Mouse (Mus musculus): ENCODE data around the gene Kremen1.
A peak's percentile ranks its signal among the peaks of the same experiment; 100 is the strongest.

Kremen1 gene

DNA sequence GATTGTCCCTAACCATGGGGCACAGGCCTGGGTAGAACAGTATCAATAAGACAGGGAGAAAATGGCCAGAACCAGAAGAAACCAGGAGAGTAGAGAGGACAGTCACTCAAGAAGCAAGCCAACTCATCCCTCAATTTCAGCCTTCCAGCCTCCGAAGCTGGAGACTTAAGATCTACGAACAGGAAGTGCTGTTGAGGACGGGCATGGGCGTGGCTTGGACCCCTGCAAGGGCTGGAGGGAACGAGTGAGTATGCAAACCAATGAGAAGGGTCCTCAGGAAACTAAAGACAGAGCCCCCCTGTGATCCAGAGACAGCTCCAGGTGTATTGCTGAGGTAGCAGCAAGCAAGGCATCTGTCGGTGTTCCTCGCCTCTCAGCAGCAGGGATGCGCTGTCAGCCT is 97.0 kb downstream of the Kremen1 start:
- DNase-seq = no peak

- DNase-seq = no peak
Measured at GRCm38 (mm10) chr11:5163421-5163820, 97.9 kb downstream of the Kremen1 start.

GRCm38 (mm10) chr11:5160722-5161485 is 100.5 kb downstream of the Kremen1 start:
- no peak for DNase-seq

- no peak for DNase-seq
Measured at GRCm38 (mm10) chr11:5158056-5158455, 103.3 kb downstream of the Kremen1 start.

- DNase-seq = peak; percentile 49
Measured at GRCm38 (mm10) chr11:5154961-5155805, 106.2 kb downstream of the Kremen1 start.

- DNase-seq = no peak
Measured at GRCm38 (mm10) chr11:5151680-5152337, 109.5 kb downstream of the Kremen1 start, which contains the start of gene Emid1. Gene Emid1, minus strand, starts transcription at chr11:5152257.

DNA sequence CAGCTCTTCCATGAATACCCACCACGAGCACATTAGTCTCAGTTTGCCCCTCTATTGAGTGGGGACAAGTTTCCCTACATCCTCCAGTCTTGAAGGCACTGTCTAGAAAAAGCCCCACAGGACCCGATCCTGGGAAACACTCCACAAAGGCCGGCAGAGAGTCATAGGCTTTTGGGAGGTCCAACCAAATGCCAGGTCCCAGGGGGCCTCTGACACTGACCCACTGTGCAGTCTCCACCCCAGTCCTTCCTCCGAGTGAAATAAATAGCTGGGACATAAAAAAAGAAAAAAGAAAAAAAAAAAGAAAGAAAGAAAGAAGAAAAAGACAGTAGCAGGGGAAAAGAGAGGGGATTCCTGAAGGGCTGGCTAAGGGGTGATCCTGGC is 110.1 kb downstream of the Kremen1 start:
- no peak for DNase-seq

DNA sequence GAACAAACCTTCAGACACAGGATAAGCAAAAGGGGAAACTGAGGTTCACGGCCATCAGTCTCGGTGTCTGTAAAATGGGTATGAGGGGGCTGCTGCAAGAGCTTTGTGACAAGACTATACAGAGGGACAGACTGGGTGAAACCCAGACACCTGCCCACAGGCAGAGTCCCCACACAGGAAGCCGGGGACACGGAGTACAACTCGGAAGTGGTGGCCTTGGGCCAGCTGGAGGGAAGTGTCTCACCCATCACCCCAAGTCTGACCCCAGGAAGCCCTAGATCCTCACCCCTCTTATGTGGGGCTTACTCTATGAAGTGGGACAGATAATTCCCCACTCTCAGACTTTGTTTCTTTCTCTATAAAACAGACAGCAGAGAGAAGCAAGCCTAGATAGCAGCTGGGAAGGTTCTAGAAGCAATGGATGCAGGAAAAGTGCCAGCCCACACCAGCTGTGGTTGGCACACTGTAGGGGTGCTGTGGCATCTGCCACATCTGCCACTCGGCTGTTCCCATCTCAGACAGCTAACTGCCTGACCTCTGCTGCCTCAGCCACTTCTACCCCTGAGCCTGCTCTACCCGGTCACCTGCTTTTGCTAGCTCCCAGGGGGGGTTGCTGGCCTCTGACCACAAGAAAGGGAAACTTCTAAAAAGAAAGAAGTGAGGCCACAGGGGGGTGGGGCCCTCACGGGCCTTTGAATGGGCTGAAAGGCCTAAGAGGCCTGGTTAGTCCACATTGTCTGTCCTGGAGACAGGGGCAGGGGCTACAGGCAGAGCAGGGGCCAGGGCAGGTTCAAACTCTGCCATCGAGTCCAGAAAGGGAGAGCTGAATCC is 110.7 kb downstream of the Kremen1 start:
- DNase-seq = no peak

- DNase-seq = no peak
Measured at GRCm38 (mm10) chr11:5149955-5150354, 111.4 kb downstream of the Kremen1 start.

- DNase-seq = no peak
Measured at GRCm38 (mm10) chr11:5149249-5149648, 112.1 kb downstream of the Kremen1 start.

GRCm38 (mm10) chr11:5145600-5145999 is 115.8 kb downstream of the Kremen1 start:
- DNase-seq = no peak

DNA sequence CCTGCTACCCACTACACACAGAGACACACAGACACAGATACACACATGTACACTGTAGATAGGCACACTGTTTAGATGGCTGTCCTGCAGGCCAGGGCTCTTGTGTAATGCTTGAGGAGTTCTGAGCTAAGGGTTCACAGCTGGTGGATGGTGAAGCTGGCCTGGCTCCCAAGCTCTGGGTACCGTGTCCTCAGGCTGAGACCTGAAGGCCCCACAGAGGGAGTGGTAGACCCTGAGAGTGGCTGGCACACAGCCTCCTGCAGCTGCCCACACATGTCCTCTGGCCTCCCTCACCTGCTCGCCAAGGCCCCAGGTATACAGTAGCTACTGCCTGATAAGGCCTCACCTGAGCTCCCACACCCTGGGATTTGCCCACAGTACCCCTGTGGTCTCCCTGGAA is 119.4 kb downstream of the Kremen1 start:
- no peak for DNase-seq

All from cerebellum, adult 8-10 months (tissue).